ENCODE assay signal across 8 mouse cellular contexts in the genomic region with DNA sequence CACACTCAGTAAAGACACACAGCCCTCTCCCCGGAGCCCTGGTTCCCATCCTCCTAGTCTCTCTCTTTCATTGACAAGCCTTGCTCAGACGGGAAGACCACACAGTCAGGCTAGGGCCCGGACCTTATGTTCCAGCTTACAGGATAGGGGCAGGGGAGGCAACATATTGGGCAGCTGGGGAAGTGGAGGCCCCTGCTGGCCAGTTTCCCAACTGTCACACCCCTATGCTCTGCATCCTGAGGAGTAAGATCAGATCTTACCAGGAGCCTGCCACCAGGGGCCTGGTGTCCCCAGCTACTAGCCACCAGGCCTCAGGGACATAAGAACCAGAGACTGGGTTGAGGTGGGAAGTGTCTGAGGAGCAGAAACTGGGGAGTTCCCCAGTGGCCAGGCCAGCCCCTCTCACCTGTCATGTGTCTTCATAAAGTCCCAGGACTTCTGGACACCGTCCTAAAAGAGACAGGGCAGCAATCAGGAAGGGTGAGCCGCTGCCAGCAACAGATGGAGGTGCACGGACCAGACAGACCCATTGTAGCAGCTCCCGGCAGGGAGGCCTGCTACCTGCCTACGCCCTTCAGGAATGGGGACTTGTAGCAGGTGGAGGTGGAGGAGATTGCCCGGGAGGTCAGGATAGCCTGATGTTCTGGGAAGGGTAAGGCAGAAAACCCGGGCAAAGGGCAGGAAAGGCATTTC. TPM values are rescaled to one million over a fixed set of nuclear protein-coding genes. Genes with fewer than 3 reads are reported as not detected.
A peak's percentile ranks its signal among the peaks of the same experiment; 100 is the strongest.
DNase-seq lines count a peak whose midpoint lies in the region; ATAC-seq lines count a peak whose summit lies in the region.

No protein-coding gene starts in this region.

- H3K27me3 ChIP-seq in kidney, embryonic 15.5 days, result 0 out of 2 replicates have a peak, but pooled peaks cover 2% of the 10 kb centered on the region
- peaks cover 22% of the 10 kb centered on the region for H3K27me3 ChIP-seq in midbrain, embryonic 12.5 days

- H3K27ac ChIP-seq in kidney, embryonic 15.5 days, result no peak overlapping the region
- H3K27ac ChIP-seq in midbrain, embryonic 12.5 days (replicated peaks), result no peak overlapping the region

- peaks cover 36% of the 10 kb centered on the region for H3K4me1 ChIP-seq in kidney, embryonic 15.5 days
- H3K4me1 ChIP-seq in midbrain, embryonic 12.5 days, result peaks cover 36% of the 10 kb centered on the region

- no peak for DNase-seq in kidney, postnatal 25 days
- DNase-seq in MN1 (ENCODE audit: low spot score), result peak; percentile 64
- DNase-seq in embryo, embryonic 11 days, result peak; percentile 76
- DNase-seq in yolk sac, embryonic 10.5 days (ENCODE audit: low spot score), result no peak
- DNase-seq in right cerebral cortex, postnatal 25 days, result no peak
- no peak for DNase-seq in left cerebral cortex, adult 11 months (ENCODE audit: low spot score)

- 61% methylated on average over 10 of the region's 10 CpGs for WGBS in kidney, embryonic 15.5 days
- WGBS in midbrain, embryonic 12.5 days, result 61% methylated on average over 10 of the region's 10 CpGs

- no peak overlapping the region for H3K4me3 ChIP-seq in kidney, embryonic 15.5 days (replicated peaks)
- no peak overlapping the region for H3K4me3 ChIP-seq in midbrain, embryonic 12.5 days

- H3K36me3 ChIP-seq in kidney, embryonic 15.5 days, result no peaks in the 10 kb centered on the region
- H3K36me3 ChIP-seq in midbrain, embryonic 12.5 days, result no peaks in the 10 kb centered on the region

- H3K9ac ChIP-seq in kidney, embryonic 15.5 days, result no peak overlapping the region
- no peak overlapping the region for H3K9ac ChIP-seq in midbrain, embryonic 12.5 days (replicated peaks)

- H3K4me2 ChIP-seq in kidney, embryonic 15.5 days, result no peak overlapping the region
- H3K4me2 ChIP-seq in midbrain, embryonic 12.5 days (replicated peaks), result no peak overlapping the region

- no peaks in the 10 kb centered on the region for H3K9me3 ChIP-seq in kidney, embryonic 15.5 days (replicated peaks)
- H3K9me3 ChIP-seq in midbrain, embryonic 12.5 days, result no peaks in the 10 kb centered on the region

- ATAC-seq in kidney, embryonic 15.5 days (replicated peaks; ENCODE audit: low FRiP score), result 0 out of 2 replicates have a peak, but pooled peaks have one; percentile 10
- ATAC-seq in midbrain, embryonic 12.5 days (ENCODE audit: low FRiP score, low read depth), result 0 out of 2 replicates have a peak, but pooled peaks have one; percentile 24

RNA-seq across cellular contexts. Expression of a gene that starts 2.9 kb away (rescaled TPM):
- polyA plus RNA-seq in kidney, embryonic 15.5 days (2015; fragmentation: Nextera tagmentation; extraction: Ambion mirVana), result 87.5 and 88.5 TPM in 2 replicates
- polyA plus RNA-seq in midbrain, embryonic 12.5 days (2016; fragmentation: Nextera tagmentation; extraction: Ambion mirVana), result 52.9 and 56.6 TPM in 2 replicates

RNA-seq across cellular contexts. Expression of a gene that starts 9.4 kb away (rescaled TPM):
- polyA plus RNA-seq in kidney, embryonic 15.5 days (2015; fragmentation: Nextera tagmentation; extraction: Ambion mirVana), result 3.0 and 3.5 TPM in 2 replicates
- polyA plus RNA-seq in midbrain, embryonic 12.5 days (2016; fragmentation: Nextera tagmentation; extraction: Ambion mirVana), result 5.8 and 7.5 TPM in 2 replicates

RNA-seq across cellular contexts. Expression of a gene that starts 37.3 kb away (rescaled TPM):
- polyA plus RNA-seq in kidney, embryonic 15.5 days (2015; fragmentation: Nextera tagmentation; extraction: Ambion mirVana), result 24.7 and 25.3 TPM in 2 replicates
- polyA plus RNA-seq in midbrain, embryonic 12.5 days (2016; fragmentation: Nextera tagmentation; extraction: Ambion mirVana), result 26.8 and 28.6 TPM in 2 replicates

Comparison
In these comparisons a context has a peak if more than half of its experiments do, and no peak if none do; other contexts are left out.
1. DNase-seq: peak in MN1 (single experiment) and embryo, embryonic 11 days (single experiment); none in kidney, postnatal 25 days (0 of 2), yolk sac, embryonic 10.5 days (single experiment), right cerebral cortex, postnatal 25 days (single experiment) and left cerebral cortex, adult 11 months (single experiment).